Mouse (Mus musculus) cerebellum, adult 2 months (tissue): ENCODE results near the gene Per1.

Source experiments
- CTCF ChIP-seq: fragments of 200-500 bp; IDR thresholded peaks from 2 replicates; pipeline ENCODE4 v1.5.1; 2011; ENCODE audit warnings: low read depth, mild to moderate bottlenecking, control low read depth, low read length, moderate library complexity, borderline replicate concordance; ENCODE audit not compliant: insufficient read depth
- POLR2A ChIP-seq: fragments of 200-500 bp; IDR thresholded peaks from 2 replicates; pipeline ENCODE4 v1.6.1; 2011; ENCODE audit warnings: low read length, control low read depth, borderline replicate concordance; ENCODE audit not compliant: insufficient read depth

DNA sequence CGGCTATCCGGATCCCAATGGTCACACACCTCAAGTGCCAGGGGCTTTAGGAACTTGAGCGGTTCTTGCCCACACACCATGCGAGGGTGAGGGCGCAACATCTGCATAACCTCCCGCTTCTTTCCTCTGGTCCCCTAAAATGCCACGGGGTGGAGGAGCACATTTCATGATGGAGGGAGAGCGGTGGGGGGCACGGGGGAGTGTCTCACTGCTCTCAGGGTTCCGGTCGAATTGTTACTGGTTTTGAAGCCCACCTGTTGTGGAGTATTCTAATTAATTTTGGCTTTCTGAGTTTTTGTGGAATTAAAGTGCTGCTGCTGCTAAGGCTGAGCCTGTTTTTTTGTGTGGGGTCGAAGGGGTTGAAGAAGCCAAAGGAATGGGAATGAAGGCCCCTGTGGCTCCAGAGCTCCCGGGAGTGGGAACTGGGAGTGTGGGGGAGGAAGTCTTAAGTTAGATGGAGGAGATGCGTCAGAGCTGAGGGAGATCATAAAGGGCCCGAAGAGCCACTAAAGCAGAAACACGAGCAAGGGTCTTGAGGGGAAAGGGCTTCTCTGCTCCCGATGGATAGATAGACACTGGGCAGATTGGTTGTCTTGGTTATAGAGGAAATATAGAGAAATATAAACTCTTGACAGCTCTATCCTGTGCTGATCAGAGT lies 33.6 kb upstream of the Per1 start:
- TF ChIP-seq CTCF = no peak
- no peak for TF ChIP-seq POLR2A
